Mouse (Mus musculus) cerebellum, postnatal 10 days (tissue): ENCODE data around the gene Gm11011.

Source experiments
- DNase-seq, 2 experiments: peaks; one replicate each; pipeline ENCODE4 v3.0.0; 2021; ENCODE audit warnings: mixed read lengths in 2 of 2

Gm11011 gene

GRCm38 (mm10) chr2:169586688-169587087 lies 857 bp downstream of the Gm11011 start:
- DNase-seq, result no peak

- no peak for DNase-seq
Observed at GRCm38 (mm10) chr2:169585631-169586285, 1.8 kb downstream of the Gm11011 start.

- DNase-seq, result no peak
Observed at GRCm38 (mm10) chr2:169584745-169585456, 2.6 kb downstream of the Gm11011 start.

- no peak for DNase-seq
Observed at GRCm38 (mm10) chr2:169583476-169583875, 4.1 kb downstream of the Gm11011 start.

- DNase-seq, result no peak
Observed at GRCm38 (mm10) chr2:169577508-169578196, 9.9 kb downstream of the Gm11011 start.

- DNase-seq, result no peak
Observed at GRCm38 (mm10) chr2:169570063-169570462, 17.5 kb downstream of the Gm11011 start.

- no peak for DNase-seq
Observed at GRCm38 (mm10) chr2:169566159-169566558, 21.4 kb downstream of the Gm11011 start.

- DNase-seq, result no peak
Observed at GRCm38 (mm10) chr2:169565751-169566150, 21.8 kb downstream of the Gm11011 start.

- DNase-seq, result no peak
Observed at GRCm38 (mm10) chr2:169545674-169546073, 41.9 kb downstream of the Gm11011 start.

GRCm38 (mm10) chr2:169538906-169539305 lies 48.6 kb downstream of the Gm11011 start:
- DNase-seq, result no peak
